Mouse (Mus musculus) myocyte (in vitro differentiated cells): ENCODE data around the gene Scoc.

Source experiments
- MYOG ChIP-seq, 3 experiments: IDR thresholded peaks; one replicate each; pipeline ENCODE4 v1.6.1; 2011; ENCODE audit warnings: control low read depth in 2 of 3, low read depth in 2 of 3, mild to moderate bottlenecking in 2 of 3; ENCODE audit not compliant: insufficient read length in 2 of 3, control insufficient read depth in 1 of 3, insufficient read depth in 1 of 3
- POLR2A ChIP-seq: IDR thresholded peaks from one replicate; pipeline ENCODE4 v1.6.1; 2011; ENCODE audit warnings: low read depth, mild to moderate bottlenecking, control low read depth, moderate library complexity; ENCODE audit not compliant: insufficient read length
- POLR2AphosphoS2 ChIP-seq: IDR thresholded peaks from one replicate; pipeline ENCODE4 v1.6.1; 2011; ENCODE audit warnings: low read depth, control low read depth; ENCODE audit not compliant: insufficient read length
- TCF12 ChIP-seq: IDR thresholded peaks from one replicate; pipeline ENCODE4 v1.6.1; 2011; ENCODE audit warnings: mild to moderate bottlenecking, control low read depth; ENCODE audit not compliant: poor library complexity, insufficient read depth, severe bottlenecking
- USF1 ChIP-seq: IDR thresholded peaks from one replicate; pipeline ENCODE4 v1.6.1; 2011; ENCODE audit warnings: low read depth, mild to moderate bottlenecking, control low read depth, moderate library complexity

DNA sequence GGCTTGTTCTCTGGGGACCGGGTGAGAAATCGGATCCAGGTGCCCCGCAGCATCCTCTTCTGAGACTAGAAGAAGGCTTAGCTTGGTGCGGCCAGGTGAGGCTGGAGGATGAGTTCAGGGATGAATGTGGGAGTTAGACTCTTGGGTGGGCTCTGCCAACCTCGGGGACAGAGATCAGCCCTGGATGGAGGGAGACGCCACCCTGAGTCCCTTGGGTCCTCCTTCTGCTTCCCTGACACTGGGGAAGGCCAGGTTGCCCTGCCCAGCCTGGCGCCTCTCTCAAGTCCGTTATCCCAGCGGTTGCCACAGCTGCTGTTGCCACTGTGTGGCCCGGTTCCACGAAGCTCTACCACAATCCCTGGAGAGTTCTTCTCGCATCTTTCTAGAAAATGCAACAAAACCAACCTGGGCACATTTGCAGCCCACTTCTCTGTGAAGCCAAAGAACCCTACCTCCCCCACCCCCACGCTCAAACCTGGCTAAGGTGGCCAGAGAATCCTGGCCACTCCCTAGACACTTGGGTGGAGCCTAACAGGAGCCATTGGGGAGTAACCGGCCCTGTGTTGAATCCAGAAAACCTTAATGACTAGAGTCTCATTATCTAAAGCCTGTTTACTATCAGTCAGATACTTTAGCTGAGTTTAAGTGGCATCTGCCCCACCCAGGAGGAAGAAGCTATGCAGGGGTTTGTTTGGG is 68.0 kb downstream of the Scoc start:
- TF ChIP-seq POLR2A: no peak
- no peak for TF ChIP-seq POLR2AphosphoS2
- no peak for TF ChIP-seq USF1
- no peak for TF ChIP-seq TCF12
- no peak for TF ChIP-seq MYOG (IDR thresholded peaks at IDR 0.05; ENCODE audit: control insufficient read depth in 1 of 3, insufficient read depth in 1 of 3, insufficient read length in 2 of 3, low read depth in 2 of 3)
